ENCODE assay signal across 16 mouse cellular contexts in genomic region chr2:115631031-115631434, GRCm38 (mm10). TPM values are rescaled to one million over a fixed set of nuclear protein-coding genes. Genes with fewer than 3 reads are reported as not detected.
DNase-seq lines count a peak whose midpoint lies in the region; ATAC-seq and TF ChIP-seq lines count a peak whose summit lies in the region.
"Had no signal": no experiment of that assay in that cellular context is flagged by ENCODE, and none has a peak within 500 bp of the region (broad histone marks: within the 10 kb centered on the region; RNA-seq: fewer than 3 reads in every experiment).

No protein-coding gene starts in this region.

- no peaks in the 10 kb centered on the region for H3K27me3 ChIP-seq in hindbrain, embryonic 10.5 days (ENCODE audit: insufficient read depth, poor library complexity, severe bottlenecking)
- H3K27me3 ChIP-seq: lung, embryonic 15.5 days had no signal

- peaks cover 18% of the 10 kb centered on the region for H3K4me1 ChIP-seq in hindbrain, embryonic 10.5 days (replicated peaks)
- H3K4me1 ChIP-seq: lung, embryonic 15.5 days had no signal

- TF ChIP-seq CTCF in brain, embryonic 14.5 days (IDR thresholded peaks at IDR 0.05; ENCODE audit: borderline replicate concordance, extremely low read depth, insufficient read depth, insufficient read length) = no peak

- WGBS in hindbrain, embryonic 10.5 days = 47% methylated on average over 5 of the region's 5 CpGs

- H3K9me3 ChIP-seq in hindbrain, embryonic 10.5 days = no peaks in the 10 kb centered on the region
- H3K9me3 ChIP-seq: heart, embryonic 10.5 days; lung, embryonic 15.5 days had no signal

- DNase-seq in cerebellum, postnatal 10 days = peak; percentile 67 to 73
- DNase-seq in brain, embryonic 14.5 days (ENCODE audit: low read depth) = peak; percentile 76
- DNase-seq in hindbrain, embryonic 10.5 days (ENCODE audit: low spot score) = peak; percentile 62
- DNase-seq in mesoderm, embryonic 11.5 days (ENCODE audit: low read depth, low spot score) = peak; percentile 67
- no peak for DNase-seq in layer of hippocampus, postnatal 25 days (ENCODE audit: extremely low spot score in 1 of 2, low spot score in 1 of 2)
- DNase-seq in thymus, postnatal 25 days = no peak
- no peak for DNase-seq in T-cell, adult 2 months (ENCODE audit: low spot score)
- DNase-seq: adrenal gland, postnatal 36 days; gastrocnemius, postnatal 14 days; layer of hippocampus, adult 9-11 months had no signal

- H3K4me3 ChIP-seq in hindbrain, embryonic 10.5 days = no peak overlapping the region
- H3K4me3 ChIP-seq: erythroblast, embryonic 14.5 days; heart, embryonic 10.5 days; lung, embryonic 15.5 days had no signal

- peak overlapping the region; percentile 24; the same call in 1 of the 2 replicates for H3K27ac ChIP-seq in hindbrain, embryonic 10.5 days
- H3K27ac ChIP-seq: heart, embryonic 10.5 days; kidney, postnatal 0 days; lung, embryonic 15.5 days had no signal

- no peak for TF ChIP-seq POLR2A in brain, embryonic 14.5 days (IDR thresholded peaks at IDR 0.05; ENCODE audit: borderline replicate concordance, extremely low read depth, insufficient read depth, insufficient read length, poor library complexity, severe bottlenecking)

- peaks cover 7% of the 10 kb centered on the region for H3K36me3 ChIP-seq in hindbrain, embryonic 10.5 days
- H3K36me3 ChIP-seq: lung, embryonic 15.5 days had no signal

- no peak for ATAC-seq in cerebellum, adult (ENCODE audit: insufficient number of reproducible peaks, low FRiP score, low TSS enrichment)
- ATAC-seq: intestine, postnatal 0 days had no signal

RNA-seq across cellular contexts. Expression of gene BC052040, which starts 49.5 kb away (rescaled TPM):
- 14.8 and 14.9 TPM in 2 replicates for polyA plus RNA-seq in brain, embryonic 14.5 days (2012; rRNA removed)
- polyA plus RNA-seq in hindbrain, embryonic 10.5 days (2016; fragmentation: Nextera tagmentation; extraction: Ambion mirVana) = 23.7 and 25.1 TPM in 2 replicates
- 1 to 10 TPM; 6.6 to 7.0 TPM for total RNA-seq in layer of hippocampus, postnatal 25 days (2021)

Comparison
In these comparisons a context has a peak if more than half of its experiments do, and no peak if none do; other contexts are left out.
1. DNase-seq: peak in cerebellum, postnatal 10 days (2 of 2), brain, embryonic 14.5 days (single experiment), hindbrain, embryonic 10.5 days (single experiment) and mesoderm, embryonic 11.5 days (single experiment); none in layer of hippocampus, postnatal 25 days (0 of 2), thymus, postnatal 25 days (single experiment) and T-cell, adult 2 months (single experiment).